Mouse (Mus musculus): ENCODE data around the gene Samd5.

Samd5 gene

DNA sequence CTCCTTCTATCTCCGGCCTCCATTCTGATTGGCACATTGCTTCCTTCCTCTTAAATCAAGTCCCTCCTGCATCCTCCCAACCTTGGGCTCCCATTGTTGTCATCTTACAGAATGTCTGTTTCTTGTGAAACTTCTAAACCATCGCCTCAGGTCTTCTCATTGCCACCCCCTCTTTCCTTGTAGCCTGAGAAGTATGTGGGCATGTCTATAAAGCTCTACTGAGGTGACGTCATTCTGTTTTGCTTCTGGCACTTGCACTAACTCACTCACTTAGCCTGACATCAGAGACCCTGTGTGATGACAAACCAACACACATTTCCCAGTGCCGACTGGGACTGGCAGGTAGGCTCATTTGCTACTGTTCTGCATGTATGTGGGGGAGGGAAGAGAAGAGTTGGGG, 100.9 kb downstream of the Samd5 start:
- no peak for DNase-seq

All from kidney, adult 11 months (tissue).